8 mouse cellular contexts compared by ENCODE assay signal in the genomic region with DNA sequence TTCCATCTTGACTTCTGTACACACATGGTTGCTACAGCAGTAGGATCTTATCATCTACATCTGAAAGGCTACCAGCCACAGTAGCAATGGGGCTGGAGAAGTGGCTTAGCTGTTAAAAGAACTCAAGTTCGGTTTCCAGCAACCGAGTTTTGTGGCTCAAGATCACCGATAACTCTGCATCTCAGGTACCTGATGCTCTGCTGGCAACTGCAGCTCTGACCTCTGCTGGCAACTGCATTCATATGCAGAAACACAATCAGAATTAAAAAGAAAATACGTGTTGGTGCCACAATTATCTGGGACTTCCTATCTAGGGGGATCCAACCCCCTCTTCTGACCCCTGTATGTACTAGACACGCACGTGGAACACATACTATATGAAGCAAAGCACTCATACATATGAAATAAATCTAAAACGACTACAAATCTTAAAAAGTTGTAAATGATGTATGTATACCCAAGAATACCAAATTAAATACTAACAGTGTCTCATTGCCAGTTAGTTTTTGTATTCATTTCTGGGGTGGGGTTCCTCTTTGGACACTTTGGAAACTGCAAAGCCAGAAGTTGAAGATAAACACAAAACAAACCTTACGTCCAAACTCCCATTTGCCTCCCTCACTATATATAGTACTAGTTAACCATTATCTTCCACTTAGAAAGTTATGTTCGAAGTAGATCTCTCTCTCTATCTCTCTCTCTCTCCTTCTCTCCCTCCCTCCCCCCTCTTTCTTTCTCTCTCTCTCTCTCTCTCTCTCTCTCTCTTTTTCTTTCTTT. TPM values are rescaled to one million over a fixed set of nuclear protein-coding genes. Genes with fewer than 3 reads are reported as not detected.
DNase-seq lines count a peak whose midpoint lies in the region; ATAC-seq and TF ChIP-seq lines count a peak whose summit lies in the region.

No protein-coding gene starts in this region.

- TF ChIP-seq CTCF in bone marrow, adult 2 months (IDR thresholded peaks at IDR 0.05; ENCODE audit: control insufficient read depth, insufficient read depth, low read length) = peak; percentile 29; the same call in 1 of the 2 replicates

- peaks cover 6% of the 10 kb centered on the region; the same call in 1 of the 2 replicates for H3K9me3 ChIP-seq in megakaryocyte, embryonic 14.5 days
- no peaks in the 10 kb centered on the region for H3K9me3 ChIP-seq in hindbrain, embryonic 14.5 days (ENCODE audit: control insufficient read depth, low read length)

- no peak for DNase-seq in hindbrain, embryonic 14.5 days (ENCODE audit: low spot score)
- DNase-seq in adrenal gland, adult (ENCODE audit: inconsistent age in 2 of 2, low spot score in 1 of 2) = no peak
- DNase-seq in left cerebral cortex, adult 8-10 months (ENCODE audit: low spot score in 2 of 2) = no peak
- DNase-seq in spleen, postnatal 14 days (ENCODE audit: low spot score in 2 of 2) = no peak

- no peak overlapping the region for H3K9ac ChIP-seq in hindbrain, embryonic 14.5 days

- no peak overlapping the region for H3K27ac ChIP-seq in bone marrow, adult 2 months (ENCODE audit: control insufficient read depth, insufficient read depth, low read depth, low read length, poor library complexity)
- H3K27ac ChIP-seq in hindbrain, embryonic 14.5 days = no peak overlapping the region

- no peak; the same call in 1 of the 2 replicates for ATAC-seq in megakaryocyte, adult 5-6 weeks (ENCODE audit: poor library complexity, severe bottlenecking)
- ATAC-seq in hindbrain, embryonic 14.5 days (ENCODE audit: low FRiP score) = no peak
- ATAC-seq in megakaryocyte progenitor cell, adult 5-6 weeks (replicated peaks; ENCODE audit: poor library complexity) = peak; percentile 52

- H3K4me2 ChIP-seq in hindbrain, embryonic 14.5 days (replicated peaks) = peak overlapping the region; percentile 33; the same call in 1 of the 2 replicates

- 7% methylated on average over 9 of the region's 9 CpGs for WGBS in bone marrow, adult 2 months
- 20% methylated on average over 9 of the region's 9 CpGs for WGBS in hindbrain, embryonic 14.5 days

- H3K4me3 ChIP-seq in megakaryocyte, embryonic 14.5 days (replicated peaks) = peak overlapping the region; percentile 88
- no peak overlapping the region for H3K4me3 ChIP-seq in bone marrow, adult 2 months (replicated peaks; ENCODE audit: control insufficient read depth, low read depth, low read length)
- H3K4me3 ChIP-seq in hindbrain, embryonic 14.5 days (replicated peaks; ENCODE audit: low read length) = no peak overlapping the region

- H3K27me3 ChIP-seq in megakaryocyte, embryonic 14.5 days (replicated peaks) = peaks cover 2% of the 10 kb centered on the region
- H3K27me3 ChIP-seq in hindbrain, embryonic 14.5 days (ENCODE audit: control insufficient read depth, insufficient read depth, low read length) = no peaks in the 10 kb centered on the region

- H3K36me3 ChIP-seq in megakaryocyte, embryonic 14.5 days (replicated peaks; ENCODE audit: low read length) = peaks cover 4% of the 10 kb centered on the region
- H3K36me3 ChIP-seq in hindbrain, embryonic 14.5 days (replicated peaks; ENCODE audit: control insufficient read depth, insufficient read depth) = no peaks in the 10 kb centered on the region

- H3K4me1 ChIP-seq in megakaryocyte, embryonic 14.5 days = peaks cover 29% of the 10 kb centered on the region
- no peaks in the 10 kb centered on the region for H3K4me1 ChIP-seq in bone marrow, adult 2 months (ENCODE audit: control insufficient read depth, insufficient read depth, low read length)
- peaks cover 12% of the 10 kb centered on the region for H3K4me1 ChIP-seq in hindbrain, embryonic 14.5 days (replicated peaks; ENCODE audit: control insufficient read depth, insufficient read depth, low read length)

- no peak for TF ChIP-seq POLR2A in bone marrow, adult 2 months (IDR thresholded peaks at IDR 0.05; ENCODE audit: borderline replicate concordance, control insufficient read depth, low read depth, low read length)

RNA-seq across cellular contexts. Expression of gene Clcc1, which starts 0.7 kb away (rescaled TPM):
- polyA plus RNA-seq in megakaryocyte, embryonic 14.5 days (2012; ENCODE audit: insufficient read depth, low replicate concordance) = 1.1 and 8.2 TPM in 2 replicates
- 30.6 and 36.6 TPM in 2 replicates for total RNA-seq in megakaryocyte, adult 5-6 weeks (2015)
- total RNA-seq in megakaryocyte, adult 5-6 weeks (2017) = 68.9 and 74.7 TPM in 2 replicates
- 8.8 and 14.3 TPM in 2 replicates for polyA plus RNA-seq in bone marrow, adult 2 months (2011; ENCODE audit: insufficient read depth, insufficient read length, low replicate concordance, missing spikeins)
- 40.2 and 42.8 TPM in 2 replicates for polyA plus RNA-seq in hindbrain, embryonic 14.5 days (2014; fragmentation: Nextera tagmentation; extraction: Ambion mirVana)
- 36.1 and 39.2 TPM in 2 replicates for total RNA-seq in megakaryocyte progenitor cell, adult 5-6 weeks (2015)
- 85.3 and 91.2 TPM in 2 replicates for total RNA-seq in megakaryocyte progenitor cell, adult 5-6 weeks (2017)
- total RNA-seq in left cerebral cortex, adult 8-10 months (2022) = 10 to 100 TPM; 33.7 to 37.9 (median 35.7) TPM
